Mouse (Mus musculus): ENCODE measurements around the gene Cpvl. TPM values are rescaled to one million over a fixed set of nuclear protein-coding genes. Genes with fewer than 3 reads are reported as not detected.
A peak's percentile ranks its signal among the peaks of the same experiment; 100 is the strongest.

The Cpvl gene
- polyA plus RNA-seq, 1 experiment from 2014 or later: 0.18 TPM

GRCm38 (mm10) chr6:53879567-53879966 is 98.9 kb downstream of the Cpvl start:
- H3K4me3 ChIP-seq (ENCODE audit: low read depth, low read length): no peak overlapping the region
- no peak for ATAC-seq (replicated peaks; ENCODE audit: insufficient number of reproducible peaks, low FRiP score, low TSS enrichment, low read depth)
- no peaks in the 10 kb centered on the region for H3K36me3 ChIP-seq (replicated peaks; ENCODE audit: control insufficient read depth, insufficient read depth, low read depth, low read length)
- no peaks in the 10 kb centered on the region for H3K27me3 ChIP-seq (ENCODE audit: control insufficient read depth, insufficient read depth, low read length)
- no peak overlapping the region for H3K4me2 ChIP-seq (ENCODE audit: low read depth, low read length)
- H3K9me3 ChIP-seq (replicated peaks; ENCODE audit: control insufficient read depth, low read length): no peaks in the 10 kb centered on the region
- H3K4me1 ChIP-seq (ENCODE audit: control insufficient read depth, insufficient read depth, low read length): no peaks in the 10 kb centered on the region
- no peak for DNase-seq (ENCODE audit: low spot score)
- no peak overlapping the region for H3K27ac ChIP-seq (replicated peaks; ENCODE audit: low read depth, low read length)
- no peak overlapping the region for H3K9ac ChIP-seq (replicated peaks; ENCODE audit: low read length)
- 90% methylated on average over 8 of the region's 8 CpGs for WGBS

- Histone ChIP-seq H3K4me2 (ENCODE audit: low read depth, low read length) (no peak overlapping the region), H3K27me3 (ENCODE audit: control insufficient read depth, insufficient read depth, low read length) (no peaks in the 10 kb centered on the region), H3K4me3 (ENCODE audit: low read depth, low read length) (no peak overlapping the region), H3K9me3 (replicated peaks; ENCODE audit: control insufficient read depth, low read length) (no peaks in the 10 kb centered on the region), H3K9ac (replicated peaks; ENCODE audit: low read length) (no peak overlapping the region), H3K36me3 (replicated peaks; ENCODE audit: control insufficient read depth, insufficient read depth, low read depth, low read length) (no peaks in the 10 kb centered on the region), H3K27ac (replicated peaks; ENCODE audit: low read depth, low read length) (no peak overlapping the region), H3K4me1 (ENCODE audit: control insufficient read depth, insufficient read depth, low read length) (no peaks in the 10 kb centered on the region)
- DNase-seq (ENCODE audit: low spot score) (no peak), ATAC-seq (replicated peaks; ENCODE audit: insufficient number of reproducible peaks, low FRiP score, low TSS enrichment, low read depth) (no peak)
- 88% methylated on average over 9 of the region's 9 CpGs for WGBS
Measured at GRCm38 (mm10) chr6:53874881-53875429, 103.5 kb downstream of the Cpvl start.

GRCm38 (mm10) chr6:53871903-53872302 is 106.6 kb downstream of the Cpvl start:
- Histone ChIP-seq H3K4me3 (ENCODE audit: low read depth, low read length) (no peak overlapping the region), H3K4me2 (ENCODE audit: low read depth, low read length) (no peak overlapping the region), H3K27me3 (ENCODE audit: control insufficient read depth, insufficient read depth, low read length) (no peaks in the 10 kb centered on the region), H3K27ac (replicated peaks; ENCODE audit: low read depth, low read length) (no peak overlapping the region), H3K36me3 (replicated peaks; ENCODE audit: control insufficient read depth, insufficient read depth, low read depth, low read length) (no peaks in the 10 kb centered on the region), H3K9ac (replicated peaks; ENCODE audit: low read length) (no peak overlapping the region), H3K4me1 (ENCODE audit: control insufficient read depth, insufficient read depth, low read length) (no peaks in the 10 kb centered on the region), H3K9me3 (replicated peaks; ENCODE audit: control insufficient read depth, low read length) (no peaks in the 10 kb centered on the region)
- DNase-seq (ENCODE audit: low spot score) (no peak), ATAC-seq (replicated peaks; ENCODE audit: insufficient number of reproducible peaks, low FRiP score, low TSS enrichment, low read depth) (no peak)
- 94% methylated on average over 6 of the region's 6 CpGs for WGBS

- H3K4me2 ChIP-seq (ENCODE audit: low read depth, low read length): no peak overlapping the region
- H3K9me3 ChIP-seq (replicated peaks; ENCODE audit: control insufficient read depth, low read length): no peaks in the 10 kb centered on the region
- DNase-seq (ENCODE audit: low spot score) (no peak), ATAC-seq (replicated peaks; ENCODE audit: insufficient number of reproducible peaks, low FRiP score, low TSS enrichment, low read depth) (no peak)
- no peak overlapping the region for H3K27ac ChIP-seq (replicated peaks; ENCODE audit: low read depth, low read length)
- 78% methylated on average over 2 of the region's 2 CpGs for WGBS
- H3K4me3 ChIP-seq (ENCODE audit: low read depth, low read length): no peak overlapping the region
- H3K36me3 ChIP-seq (replicated peaks; ENCODE audit: control insufficient read depth, insufficient read depth, low read depth, low read length): no peaks in the 10 kb centered on the region
- no peak overlapping the region for H3K9ac ChIP-seq (replicated peaks; ENCODE audit: low read length)
- no peaks in the 10 kb centered on the region for H3K4me1 ChIP-seq (ENCODE audit: control insufficient read depth, insufficient read depth, low read length)
- no peaks in the 10 kb centered on the region for H3K27me3 ChIP-seq (ENCODE audit: control insufficient read depth, insufficient read depth, low read length)
Measured at GRCm38 (mm10) chr6:53863011-53863410, 115.5 kb downstream of the Cpvl start.

GRCm38 (mm10) chr6:53859106-53859505 is 119.4 kb downstream of the Cpvl start:
- ATAC-seq (replicated peaks; ENCODE audit: insufficient number of reproducible peaks, low FRiP score, low TSS enrichment, low read depth) (no peak), DNase-seq (ENCODE audit: low spot score) (peak; percentile 49)
- Histone ChIP-seq H3K9me3 (replicated peaks; ENCODE audit: control insufficient read depth, low read length) (no peaks in the 10 kb centered on the region), H3K4me1 (ENCODE audit: control insufficient read depth, insufficient read depth, low read length) (no peaks in the 10 kb centered on the region), H3K27me3 (ENCODE audit: control insufficient read depth, insufficient read depth, low read length) (no peaks in the 10 kb centered on the region), H3K27ac (replicated peaks; ENCODE audit: low read depth, low read length) (no peak overlapping the region), H3K36me3 (replicated peaks; ENCODE audit: control insufficient read depth, insufficient read depth, low read depth, low read length) (no peaks in the 10 kb centered on the region), H3K9ac (replicated peaks; ENCODE audit: low read length) (no peak overlapping the region), H3K4me2 (ENCODE audit: low read depth, low read length) (no peak overlapping the region), H3K4me3 (ENCODE audit: low read depth, low read length) (no peak overlapping the region)
- 29% methylated on average over 1 of the region's 1 CpGs for WGBS

- 45% methylated on average over 7 of the region's 7 CpGs for WGBS
Measured at GRCm38 (mm10) chr6:53857822-53858221, 120.6 kb downstream of the Cpvl start.

GRCm38 (mm10) chr6:53856775-53857174 is 121.7 kb downstream of the Cpvl start:
- Histone ChIP-seq H3K4me2 (ENCODE audit: low read depth, low read length) (no peak overlapping the region), H3K9ac (replicated peaks; ENCODE audit: low read length) (no peak overlapping the region), H3K27me3 (ENCODE audit: control insufficient read depth, insufficient read depth, low read length) (no peaks in the 10 kb centered on the region), H3K36me3 (replicated peaks; ENCODE audit: control insufficient read depth, insufficient read depth, low read depth, low read length) (no peaks in the 10 kb centered on the region), H3K4me3 (ENCODE audit: low read depth, low read length) (no peak overlapping the region), H3K27ac (replicated peaks; ENCODE audit: low read depth, low read length) (no peak overlapping the region), H3K4me1 (ENCODE audit: control insufficient read depth, insufficient read depth, low read length) (no peaks in the 10 kb centered on the region), H3K9me3 (replicated peaks; ENCODE audit: control insufficient read depth, low read length) (no peaks in the 10 kb centered on the region)
- DNase-seq (ENCODE audit: low spot score) (no peak), ATAC-seq (replicated peaks; ENCODE audit: insufficient number of reproducible peaks, low FRiP score, low TSS enrichment, low read depth) (no peak)
- WGBS: 90% methylated on average over 2 of the region's 2 CpGs

More at GRCm38 (mm10) chr6:53857822-53858221, 120.6 kb downstream of the Cpvl start:
- ATAC-seq (replicated peaks; ENCODE audit: insufficient number of reproducible peaks, low FRiP score, low TSS enrichment, low read depth) (no peak), DNase-seq (ENCODE audit: low spot score) (peak; percentile 30)
- Histone ChIP-seq H3K9ac (replicated peaks; ENCODE audit: low read length) (no peak overlapping the region), H3K27me3 (ENCODE audit: control insufficient read depth, insufficient read depth, low read length) (no peaks in the 10 kb centered on the region), H3K36me3 (replicated peaks; ENCODE audit: control insufficient read depth, insufficient read depth, low read depth, low read length) (no peaks in the 10 kb centered on the region), H3K27ac (replicated peaks; ENCODE audit: low read depth, low read length) (no peak overlapping the region), H3K4me2 (ENCODE audit: low read depth, low read length) (no peak overlapping the region), H3K4me1 (ENCODE audit: control insufficient read depth, insufficient read depth, low read length) (no peaks in the 10 kb centered on the region), H3K4me3 (ENCODE audit: low read depth, low read length) (no peak overlapping the region), H3K9me3 (replicated peaks; ENCODE audit: control insufficient read depth, low read length) (no peaks in the 10 kb centered on the region)

- no peaks in the 10 kb centered on the region for H3K36me3 ChIP-seq (replicated peaks; ENCODE audit: control insufficient read depth, insufficient read depth, low read depth, low read length)
- H3K27me3 ChIP-seq (ENCODE audit: control insufficient read depth, insufficient read depth, low read length): no peaks in the 10 kb centered on the region
- 84% methylated on average over 12 of the region's 12 CpGs for WGBS
- DNase-seq (ENCODE audit: low spot score): no peak
- H3K9me3 ChIP-seq (replicated peaks; ENCODE audit: control insufficient read depth, low read length): no peaks in the 10 kb centered on the region
- no peaks in the 10 kb centered on the region for H3K4me1 ChIP-seq (ENCODE audit: control insufficient read depth, insufficient read depth, low read length)
- ATAC-seq (replicated peaks; ENCODE audit: insufficient number of reproducible peaks, low FRiP score, low TSS enrichment, low read depth): no peak
- H3K4me3 ChIP-seq (ENCODE audit: low read depth, low read length): no peak overlapping the region
- no peak overlapping the region for H3K27ac ChIP-seq (replicated peaks; ENCODE audit: low read depth, low read length)
- no peak overlapping the region for H3K4me2 ChIP-seq (ENCODE audit: low read depth, low read length)
- no peak overlapping the region for H3K9ac ChIP-seq (replicated peaks; ENCODE audit: low read length)
Measured at GRCm38 (mm10) chr6:53854971-53855856, 123.3 kb downstream of the Cpvl start.
